Mouse (Mus musculus): ENCODE measurements around the gene Rbm43.
A peak's percentile ranks its signal among the peaks of the same experiment; 100 is the strongest.

Gene Rbm43

GRCm38 (mm10) chr2:51934574-51935334, at the start of gene Rbm43:
Gene Rbm43, minus strand, starts transcription at chr2:51935163.
- peak; percentile 77 for DNase-seq

GRCm38 (mm10) chr2:51982288-51982687, 47.3 kb upstream of the Rbm43 start:
- no peak for DNase-seq

GRCm38 (mm10) chr2:51981630-51982029, 46.7 kb upstream of the Rbm43 start:
- DNase-seq, result peak; percentile 62

- peak; percentile 7 for DNase-seq
Observed at GRCm38 (mm10) chr2:51973410-51973968, 38.5 kb upstream of the Rbm43 start, which contains the start of gene Nmi. Gene Nmi, minus strand, starts transcription at chr2:51973494.

- peak; percentile 63 for DNase-seq
Observed at GRCm38 (mm10) chr2:51972641-51973409, 37.9 kb upstream of the Rbm43 start.

- DNase-seq, result peak; percentile 29
Observed at GRCm38 (mm10) chr2:51972142-51972541, 37.2 kb upstream of the Rbm43 start.

GRCm38 (mm10) chr2:51970897-51971296, 35.9 kb upstream of the Rbm43 start:
- no peak for DNase-seq

GRCm38 (mm10) chr2:51967288-51967687, 32.3 kb upstream of the Rbm43 start:
- DNase-seq, result no peak

- no peak for DNase-seq
Observed at GRCm38 (mm10) chr2:51953648-51954204, 18.8 kb upstream of the Rbm43 start.

- no peak for DNase-seq
Observed at GRCm38 (mm10) chr2:51950876-51951275, 15.9 kb upstream of the Rbm43 start.

GRCm38 (mm10) chr2:51948105-51948830, 13.3 kb upstream of the Rbm43 start:
- no peak for DNase-seq

GRCm38 (mm10) chr2:51945812-51946211, 10.8 kb upstream of the Rbm43 start:
- DNase-seq, result no peak

GRCm38 (mm10) chr2:51941832-51942231, 6.9 kb upstream of the Rbm43 start:
- DNase-seq, result no peak

- no peak for DNase-seq
Observed at GRCm38 (mm10) chr2:51938750-51939149, 3.8 kb upstream of the Rbm43 start.

GRCm38 (mm10) chr2:51937004-51937403, 2.0 kb upstream of the Rbm43 start:
- DNase-seq, result no peak

- DNase-seq, result no peak
Observed at GRCm38 (mm10) chr2:51936585-51936984, 1.6 kb upstream of the Rbm43 start.

- DNase-seq, result no peak
Observed at GRCm38 (mm10) chr2:51935921-51936320, 958 bp upstream of the Rbm43 start.

- DNase-seq, result no peak
Observed at GRCm38 (mm10) chr2:51933341-51934134, 1.4 kb downstream of the Rbm43 start.

- no peak for DNase-seq
Observed at GRCm38 (mm10) chr2:51931241-51931640, 3.7 kb downstream of the Rbm43 start.

GRCm38 (mm10) chr2:51914944-51915680, 19.9 kb downstream of the Rbm43 start:
- peak; percentile 79 for DNase-seq

GRCm38 (mm10) chr2:51914532-51914931, 20.4 kb downstream of the Rbm43 start:
- DNase-seq, result no peak

All from lung, postnatal 14 days (tissue).